Mouse (Mus musculus) spleen, adult 10 weeks (tissue): ENCODE data around the gene Usp48. TPM values are rescaled to one million over a fixed set of nuclear protein-coding genes. Genes with fewer than 3 reads are reported as not detected.

Experiments
- polyA plus RNA-seq: library from polyadenylated mRNA; stranded (reverse); fragments of 350-450 nt; fragmentation: Illumina TruSeq; extraction: RNeasy Lipid Tissue Mini Kit (QIAGEN cat#74804); gene quantifications from one replicate; pipeline ENCODE4 v1.2.3, GENCODE M21; 2015; ENCODE audit warnings: low replicate concordance; ENCODE audit not compliant: insufficient read depth

The Usp48 gene
- polyA plus RNA-seq, result 168 TPM

DNA sequence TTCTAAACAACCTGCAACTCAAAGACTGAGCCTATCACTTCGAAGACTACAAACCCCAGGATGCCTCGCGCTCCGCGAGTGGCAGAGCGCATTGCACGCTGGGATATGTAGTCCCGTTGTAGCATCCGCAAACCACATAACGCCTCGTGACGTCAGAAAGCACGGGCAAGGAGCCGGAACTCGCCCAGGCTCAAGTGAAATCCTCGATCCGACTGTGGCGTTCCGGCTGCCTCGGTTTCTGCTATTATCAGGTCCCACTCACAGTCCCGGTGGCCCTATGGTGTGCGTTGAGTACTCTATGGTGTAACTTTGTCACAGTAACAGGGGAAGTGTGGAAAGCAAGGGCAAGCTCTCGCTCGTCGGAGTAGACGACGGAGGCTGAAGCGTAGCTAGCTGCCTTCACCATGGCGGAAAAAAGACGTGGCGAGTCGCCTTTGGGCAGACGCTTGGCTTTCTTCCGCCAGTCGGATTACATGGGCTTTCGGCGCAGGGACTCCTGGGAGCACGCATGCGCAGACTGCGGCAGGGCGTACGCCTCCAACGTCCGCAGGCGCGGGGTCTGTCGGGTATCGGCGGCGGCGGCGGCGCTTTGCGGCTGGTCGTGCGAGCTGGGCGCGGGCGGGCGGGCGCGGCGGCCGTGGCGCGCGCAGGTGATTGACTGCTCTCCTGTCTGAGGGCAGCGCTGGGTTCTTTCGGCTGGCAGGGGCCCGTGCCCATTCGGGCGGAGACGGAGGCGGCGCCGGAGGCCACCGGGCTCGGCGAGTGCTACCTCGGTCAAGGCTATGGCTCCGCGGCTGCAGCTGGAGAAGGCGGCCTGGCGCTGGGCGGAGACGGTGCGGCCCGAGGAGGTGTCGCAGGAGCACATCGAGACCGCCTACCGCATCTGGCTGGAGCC lies at the start of gene Usp48:
Usp48 (plus strand) TSS at position 155 of the 895 bp plus-strand sequence.

DNA sequence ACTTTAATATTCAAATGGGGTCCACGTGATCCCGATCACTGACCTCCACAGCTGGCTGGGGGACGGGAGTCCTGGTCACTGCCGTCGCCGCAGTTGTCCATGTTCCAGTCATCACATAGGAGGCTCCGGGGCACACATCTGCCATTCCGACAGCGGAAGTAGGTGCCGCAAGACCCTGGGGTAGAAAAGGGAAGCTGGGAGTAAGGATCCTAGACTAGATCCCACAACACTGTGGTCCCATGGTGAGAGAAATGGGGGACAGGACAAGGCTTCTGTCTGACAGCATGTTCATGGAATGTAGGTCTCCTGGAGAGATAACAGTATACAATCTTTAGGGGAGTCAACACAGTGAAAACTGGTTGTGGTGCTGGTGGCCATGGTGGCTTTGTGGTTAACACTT lies 19.1 kb upstream of the Usp48 start, which contains the start of gene Ldlrad2:
Ldlrad2 (minus strand) TSS at position 101 of the 400 bp plus-strand sequence.

DNA sequence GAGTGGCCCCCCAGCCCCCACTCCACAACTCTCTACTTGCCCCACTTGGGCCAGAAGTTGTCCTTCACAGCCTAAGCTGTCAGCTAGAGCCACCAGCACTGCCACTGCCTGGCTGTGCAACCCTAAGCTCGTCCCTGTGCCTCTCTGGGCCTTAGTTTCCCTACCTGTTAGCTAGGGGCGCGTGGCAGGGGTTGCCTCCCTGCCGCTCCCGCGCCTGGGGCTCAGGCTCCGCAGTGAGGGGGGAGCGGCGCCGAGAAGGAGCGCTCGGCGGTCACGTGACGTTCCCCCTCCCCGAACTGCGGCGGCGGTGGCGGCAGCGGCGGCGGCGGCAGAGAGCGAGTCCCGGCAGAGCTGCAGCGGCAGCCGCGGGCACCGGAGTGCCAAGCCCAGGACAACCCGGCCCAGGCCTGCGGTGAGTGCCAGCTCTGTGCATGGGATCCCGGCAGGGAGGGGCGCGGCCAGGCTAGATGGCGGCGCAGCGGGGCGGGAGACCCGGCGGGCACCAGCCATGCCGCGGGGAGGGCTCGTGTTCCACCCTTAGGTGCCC lies 71.0 kb downstream of the Usp48 start, which contains the start of gene Rap1gap:
Rap1gap (plus strand) TSS at position 294 of the 547 bp plus-strand sequence.

Other genes with a start within 250 kb of the Usp48 start
- gene Cdc42, start 236.0 kb upstream of the Usp48 start, polyA plus RNA-seq, result 788 TPM
- gene Cela3a, start 184.0 kb upstream of the Usp48 start, polyA plus RNA-seq, result not detected
- gene Cela3b, start 163.2 kb upstream of the Usp48 start, polyA plus RNA-seq, result 2.5 TPM
- not detected for gene 1700013G24Rik, start 140.5 kb upstream of the Usp48 start, polyA plus RNA-seq
- gene Hspg2, start 125.0 kb upstream of the Usp48 start, polyA plus RNA-seq, result 2.9 TPM
- not detected for gene Ldlrad2, start 19.2 kb upstream of the Usp48 start, polyA plus RNA-seq
- 2.7 TPM for gene Rap1gap, start 71.0 kb downstream of the Usp48 start, polyA plus RNA-seq
- gene Alpl, start 202.6 kb downstream of the Usp48 start, polyA plus RNA-seq, result 6.6 TPM